Mouse (Mus musculus) gastrocnemius, postnatal 25 days (tissue): ENCODE measurements around the gene Rftn1. TPM values are rescaled to one million over a fixed set of nuclear protein-coding genes. Genes with fewer than 3 reads are reported as not detected.

Experiments used
- DNase-seq: peaks from one replicate; pipeline ENCODE4 v3.0.0; 2022
- total RNA-seq, 2 experiments: library from RNA; stranded (reverse); gene quantifications; 1 replicate in 1 of 2; 2 replicates in 1 of 2; pipeline ENCODE4 v1.2.3; 2021

Gene Rftn1
- total RNA-seq, 2 experiments from 2014 or later = 27.3 to 35.0 TPM

DNA sequence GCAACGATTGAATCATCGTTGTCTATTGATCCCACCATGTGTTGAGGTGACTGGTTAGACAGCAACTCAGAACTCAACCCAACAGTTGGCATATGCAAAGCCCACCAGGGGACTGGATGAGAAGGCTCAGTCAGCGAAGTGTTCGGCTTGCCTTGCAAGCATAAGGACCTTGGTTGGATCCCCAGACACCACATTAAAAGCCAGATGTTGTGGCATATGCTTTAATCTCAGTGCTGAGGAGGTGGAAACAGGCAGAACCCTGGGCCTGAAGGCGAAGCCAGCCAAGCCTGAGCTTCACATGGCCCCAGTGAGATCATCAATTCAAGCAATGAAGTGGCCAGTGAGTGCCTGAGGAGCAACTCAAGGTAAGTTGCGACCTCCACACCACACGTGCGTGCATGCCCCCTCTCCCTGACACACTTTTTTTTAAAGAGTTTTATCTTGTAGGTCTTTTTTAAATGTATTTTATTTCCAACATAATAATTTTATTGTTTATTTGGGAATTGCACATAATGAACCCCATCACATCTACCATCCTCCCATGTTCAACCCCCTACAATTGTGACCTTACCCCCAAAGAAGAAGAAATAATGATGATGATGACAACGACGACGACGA lies 11.5 kb upstream of the Rftn1 start:
- DNase-seq = no peak

DNA sequence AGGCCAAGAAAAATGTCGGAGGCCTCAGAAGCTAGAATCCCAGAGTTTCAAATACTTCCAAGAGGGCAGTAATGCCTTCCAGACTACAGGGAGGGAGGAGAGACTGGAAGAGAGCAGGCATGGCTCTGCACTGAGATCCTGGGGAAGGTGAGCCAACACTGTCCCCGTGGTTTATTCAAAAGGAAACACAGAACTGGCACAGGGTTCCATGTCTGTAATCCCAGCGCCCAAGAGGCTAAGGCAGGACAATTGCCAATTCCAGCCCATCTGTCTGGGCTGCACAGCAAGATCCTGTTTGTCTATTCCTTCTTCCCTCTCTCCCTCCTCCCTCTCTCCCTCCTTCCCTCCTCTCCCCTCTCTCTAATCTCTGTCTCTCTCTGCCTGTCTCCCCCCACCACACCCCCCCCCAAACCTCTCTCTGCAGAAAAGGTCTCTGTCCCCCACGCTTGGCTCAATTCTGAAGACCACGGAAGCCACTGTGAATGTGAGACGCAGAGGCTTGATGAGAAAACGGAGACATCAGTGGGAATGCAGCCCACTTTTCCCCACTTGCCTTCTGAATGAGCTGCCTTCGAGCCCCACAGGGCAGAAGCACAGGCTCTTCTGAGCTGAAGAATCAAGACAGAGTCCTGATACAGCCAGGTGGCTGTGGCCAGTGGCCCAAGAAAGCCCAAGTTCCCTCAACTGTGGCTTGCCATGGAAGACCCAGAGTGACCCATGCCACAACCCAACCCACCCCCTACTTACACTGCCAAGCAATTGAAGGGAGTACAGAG lies 8.8 kb upstream of the Rftn1 start:
- peak; percentile 64 for DNase-seq

DNA sequence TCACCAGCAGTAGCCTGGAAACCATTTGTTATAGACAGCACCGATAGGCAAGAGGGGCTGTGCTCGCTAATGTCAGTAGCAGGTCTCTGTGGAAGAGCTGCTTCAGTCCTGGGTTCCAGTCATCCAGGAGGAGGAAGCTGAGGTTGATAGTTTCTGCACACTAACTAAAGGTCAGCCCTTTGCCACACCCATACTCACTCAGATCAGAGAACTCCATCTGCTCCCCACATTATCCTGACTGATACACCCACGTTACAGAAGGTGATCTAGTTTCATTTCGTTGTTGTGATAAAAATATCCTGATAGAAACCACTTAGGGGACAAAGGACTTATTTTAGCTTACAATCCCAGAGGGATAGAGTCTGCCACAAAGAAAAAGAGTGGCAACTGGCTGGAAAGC lies 7.1 kb upstream of the Rftn1 start:
- DNase-seq = no peak

DNA sequence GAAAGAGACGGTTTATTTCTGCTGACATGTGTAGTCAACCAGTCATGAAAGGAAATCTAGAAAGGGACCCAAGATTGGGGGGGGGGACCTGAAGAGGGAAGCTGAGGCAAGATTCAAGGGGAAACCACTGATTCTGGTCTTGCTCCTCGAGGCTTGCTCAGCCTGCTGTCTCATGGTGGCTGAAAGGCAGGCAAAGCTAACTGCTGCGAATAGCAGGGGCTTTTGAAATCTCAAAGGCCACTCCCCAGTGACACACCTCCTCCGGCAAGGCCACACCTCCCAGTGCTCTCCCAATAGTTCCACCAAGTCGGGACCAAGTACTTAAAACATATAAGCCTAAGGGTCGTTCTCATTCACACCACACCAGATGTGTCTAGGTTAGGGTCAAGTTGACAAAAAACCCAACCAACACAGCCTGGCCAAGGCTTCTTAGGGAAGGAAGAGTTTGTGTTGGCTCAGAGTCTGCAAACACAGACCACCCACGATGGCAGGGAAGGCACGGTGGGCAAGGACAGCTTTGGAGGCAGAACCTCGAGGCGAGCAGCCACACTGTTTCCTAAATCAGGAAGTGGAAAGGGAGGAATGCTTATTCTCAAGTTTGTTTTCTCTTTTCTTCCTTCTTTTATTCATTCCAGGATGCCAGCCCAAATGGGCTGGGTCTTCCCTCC lies 5.7 kb upstream of the Rftn1 start:
- DNase-seq = no peak

DNA sequence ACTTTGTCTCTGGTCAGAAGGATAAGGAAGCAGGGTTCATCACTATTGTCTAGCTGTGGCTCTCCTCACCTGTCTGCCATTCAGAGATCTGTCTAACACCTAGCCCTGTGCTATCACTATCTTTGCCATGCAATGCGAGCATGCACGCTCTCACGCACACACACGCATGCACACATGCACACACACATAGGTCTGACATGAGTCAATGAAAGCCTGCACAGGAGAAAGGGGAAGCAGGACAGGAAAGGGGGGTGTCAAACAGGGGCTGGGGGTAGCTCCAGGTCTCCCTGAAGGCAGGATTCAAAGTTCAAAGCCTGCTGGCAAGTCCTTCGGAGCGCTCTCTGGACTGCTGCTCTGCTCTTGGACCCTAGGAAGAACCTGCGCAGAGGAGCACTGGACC lies 4.9 kb upstream of the Rftn1 start:
- no peak for DNase-seq

DNA sequence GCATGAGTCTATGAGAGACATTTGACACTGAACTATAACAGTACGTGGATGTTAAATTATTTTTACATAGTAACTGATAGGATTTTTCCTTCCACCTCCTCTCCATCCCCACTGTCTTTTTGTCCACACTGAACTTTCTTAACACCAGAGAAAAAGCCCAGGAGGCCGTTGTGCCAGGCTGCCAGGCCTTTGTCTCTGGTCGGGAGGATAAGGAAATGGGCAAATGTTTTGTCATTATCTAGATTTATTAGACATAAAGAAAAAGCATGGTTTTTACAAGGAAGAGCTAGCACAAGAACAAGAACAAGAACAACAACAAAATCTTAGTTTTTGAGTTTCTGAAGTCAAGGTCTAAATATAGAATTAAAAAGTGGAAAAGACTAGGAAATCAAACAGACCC lies 4.1 kb upstream of the Rftn1 start:
- no peak for DNase-seq

DNA sequence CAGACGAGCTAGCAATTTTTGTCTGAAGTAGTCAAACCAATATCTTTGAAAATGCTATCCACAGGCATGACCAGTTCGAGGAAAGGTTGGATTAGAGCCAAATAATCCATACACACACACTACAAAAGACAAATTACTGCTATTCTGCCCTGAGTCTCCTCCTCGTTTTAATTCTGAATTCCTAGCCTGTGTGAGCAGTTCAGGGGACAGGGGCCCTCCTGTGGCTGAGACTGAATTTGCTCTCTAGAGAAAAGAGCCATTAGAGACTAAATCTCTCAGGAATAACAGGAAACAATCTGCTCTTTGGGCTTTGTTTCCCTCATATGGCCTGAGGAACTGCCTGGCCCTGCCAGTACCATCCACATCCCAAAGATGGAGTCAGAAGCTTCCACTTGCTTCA lies 3.2 kb upstream of the Rftn1 start:
- DNase-seq = no peak

DNA sequence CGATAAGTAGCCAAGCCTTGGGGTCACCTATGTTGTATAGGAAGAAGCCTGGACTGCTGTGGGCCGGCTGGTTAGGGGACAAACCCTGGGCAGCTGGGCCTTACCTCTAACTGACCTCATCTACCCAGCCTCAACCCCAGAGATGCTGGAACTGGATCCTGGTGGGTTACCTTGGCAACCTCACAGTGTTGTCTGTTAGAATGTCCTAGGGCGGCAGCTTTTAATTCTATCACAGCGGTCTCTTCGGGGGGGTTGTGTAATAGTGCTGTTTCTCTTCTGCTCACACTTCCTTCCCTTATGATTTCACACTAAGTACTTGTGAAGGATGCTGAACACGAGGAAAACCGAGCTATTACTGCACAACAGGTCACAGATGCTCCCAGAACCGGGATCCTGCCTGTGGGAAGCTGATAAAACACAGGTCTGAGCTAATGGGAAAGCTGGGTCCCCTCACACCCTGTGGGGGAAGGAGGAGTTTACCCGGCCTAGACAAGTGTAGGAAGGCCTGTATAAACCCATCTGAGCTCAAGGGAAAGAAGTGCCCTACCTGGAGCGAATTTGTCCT lies 2.0 kb upstream of the Rftn1 start:
- no peak for DNase-seq

DNA sequence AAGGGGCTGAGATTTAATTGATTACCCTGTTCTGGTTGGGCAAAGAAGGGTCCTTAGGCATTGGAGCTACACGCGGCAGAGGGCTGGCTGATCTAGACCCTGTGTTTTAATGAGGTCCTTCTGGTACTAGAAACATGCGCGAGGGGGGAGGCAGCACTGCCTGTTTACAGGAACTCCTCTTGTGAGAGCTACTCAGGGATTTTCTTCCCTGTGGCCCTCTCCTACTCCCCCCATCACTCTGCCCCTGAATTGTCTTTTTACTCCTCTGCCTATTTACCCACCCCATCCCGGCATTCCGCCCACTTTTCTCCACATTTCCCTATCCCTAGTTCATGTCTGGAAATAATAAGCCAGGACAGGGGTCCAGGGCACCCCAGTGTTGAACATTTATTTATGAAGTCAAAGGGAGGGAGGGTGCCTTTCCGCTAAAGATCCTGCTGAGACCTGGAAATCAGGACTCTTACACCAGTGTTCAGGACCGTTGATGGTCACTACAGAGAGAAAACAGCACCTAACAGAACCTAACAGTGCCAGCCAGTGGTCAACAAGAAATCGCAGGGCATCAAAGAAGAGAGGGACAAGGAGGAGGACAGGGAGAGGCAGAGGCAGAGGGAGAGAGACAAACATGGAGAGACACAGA lies 964 bp upstream of the Rftn1 start:
- DNase-seq = no peak

DNA sequence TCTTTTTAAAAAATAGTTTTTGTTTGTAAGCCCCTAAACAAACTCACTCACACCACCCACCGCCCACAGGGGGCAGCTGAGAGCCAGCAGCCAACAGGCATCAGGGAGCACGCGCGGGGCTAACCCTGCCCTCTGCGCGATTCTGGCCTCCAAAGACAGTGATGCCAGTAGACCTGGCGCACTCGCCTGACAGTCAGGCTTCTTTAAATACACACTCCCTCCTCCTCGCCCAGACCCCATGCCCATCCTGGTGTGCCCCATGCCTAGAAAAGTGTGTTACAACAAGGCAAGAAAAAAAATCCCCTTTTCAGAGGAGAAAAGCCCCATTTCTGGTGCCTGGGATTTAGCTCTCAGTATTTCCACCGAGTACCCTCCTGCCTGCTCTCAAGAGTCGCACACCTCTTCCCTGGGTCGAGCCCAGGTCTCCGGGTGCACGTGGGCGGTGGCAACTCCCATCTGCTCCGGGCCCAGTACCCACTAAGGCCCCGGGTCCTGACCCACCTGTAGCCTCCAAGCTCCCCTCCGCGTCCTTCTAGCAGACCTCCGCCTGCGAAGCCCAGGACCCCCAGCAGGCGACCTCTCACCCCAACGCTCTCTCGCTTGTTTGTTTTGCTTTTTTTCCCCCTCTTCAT lies 977 bp downstream of the Rftn1 start:
- peak; percentile 71 for DNase-seq

DNA sequence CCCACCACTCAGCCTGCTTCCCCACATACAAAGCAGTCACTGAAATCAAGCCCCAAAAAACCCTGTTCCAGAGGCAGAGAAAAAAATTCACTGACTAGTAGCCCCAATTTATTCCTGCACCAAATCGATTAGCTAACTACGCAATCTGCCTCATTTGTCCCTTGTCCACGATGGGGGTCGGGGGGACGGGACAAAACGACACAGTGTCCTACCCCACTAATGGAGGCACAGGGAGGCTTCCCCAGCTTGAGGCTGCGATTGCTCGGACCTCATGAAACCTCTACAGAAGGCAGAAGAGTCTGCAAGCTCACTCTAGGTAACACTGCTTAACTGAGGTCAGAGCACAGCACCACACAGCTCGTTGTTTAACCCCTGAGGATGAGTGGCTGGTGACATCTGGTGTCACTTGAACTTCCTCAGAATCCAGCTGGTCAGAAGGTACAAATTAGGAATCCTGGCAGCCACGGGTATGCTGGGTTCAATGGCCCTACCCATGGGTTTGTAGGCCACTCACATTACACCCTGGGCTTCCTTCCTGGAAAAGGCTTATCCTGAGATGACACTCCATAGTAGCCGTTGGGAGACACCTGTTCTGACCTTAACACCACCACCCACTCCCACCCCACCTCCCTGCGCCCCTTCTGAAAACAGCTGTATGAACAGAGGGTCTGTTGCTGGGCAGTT lies 1.7 kb downstream of the Rftn1 start:
- no peak for DNase-seq

DNA sequence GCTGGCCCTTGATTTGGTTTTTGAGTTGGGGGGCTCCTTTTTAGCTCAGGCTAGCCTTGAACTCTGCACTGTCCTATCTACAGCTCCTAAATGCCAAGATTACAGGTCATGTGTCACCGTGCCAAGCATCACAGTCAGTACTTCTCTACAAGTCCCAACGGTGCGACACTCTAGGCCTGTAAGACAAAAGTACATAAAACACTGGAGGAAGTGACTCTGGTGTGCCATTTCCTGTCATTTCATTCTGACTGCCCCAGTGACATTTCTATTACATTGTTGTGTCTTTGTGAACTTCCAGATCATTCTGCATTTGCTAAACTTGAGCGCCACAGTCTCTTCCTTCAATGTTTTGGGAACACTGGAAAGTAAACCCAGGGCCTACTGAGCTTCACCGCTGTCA lies 4.9 kb downstream of the Rftn1 start:
- DNase-seq = no peak

DNA sequence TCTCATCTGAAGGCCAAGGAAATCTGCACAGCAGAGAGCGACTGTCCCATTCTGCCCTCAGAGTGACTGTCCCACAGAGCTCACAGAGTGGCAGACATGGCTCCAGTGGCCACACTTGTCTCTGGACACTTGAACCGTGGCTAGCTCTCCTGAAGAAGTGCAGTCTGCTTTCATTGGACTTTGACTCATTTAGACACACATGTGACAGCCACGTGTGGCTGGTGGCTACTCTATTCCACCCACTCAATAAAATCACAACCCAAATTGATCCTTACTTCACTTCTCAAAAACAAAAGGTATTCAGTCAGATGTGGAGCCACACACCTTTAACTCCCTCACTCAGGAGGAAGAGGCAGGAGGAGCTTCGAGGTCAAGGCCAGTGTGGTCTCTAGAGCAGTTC lies 5.4 kb downstream of the Rftn1 start:
- no peak for DNase-seq

DNA sequence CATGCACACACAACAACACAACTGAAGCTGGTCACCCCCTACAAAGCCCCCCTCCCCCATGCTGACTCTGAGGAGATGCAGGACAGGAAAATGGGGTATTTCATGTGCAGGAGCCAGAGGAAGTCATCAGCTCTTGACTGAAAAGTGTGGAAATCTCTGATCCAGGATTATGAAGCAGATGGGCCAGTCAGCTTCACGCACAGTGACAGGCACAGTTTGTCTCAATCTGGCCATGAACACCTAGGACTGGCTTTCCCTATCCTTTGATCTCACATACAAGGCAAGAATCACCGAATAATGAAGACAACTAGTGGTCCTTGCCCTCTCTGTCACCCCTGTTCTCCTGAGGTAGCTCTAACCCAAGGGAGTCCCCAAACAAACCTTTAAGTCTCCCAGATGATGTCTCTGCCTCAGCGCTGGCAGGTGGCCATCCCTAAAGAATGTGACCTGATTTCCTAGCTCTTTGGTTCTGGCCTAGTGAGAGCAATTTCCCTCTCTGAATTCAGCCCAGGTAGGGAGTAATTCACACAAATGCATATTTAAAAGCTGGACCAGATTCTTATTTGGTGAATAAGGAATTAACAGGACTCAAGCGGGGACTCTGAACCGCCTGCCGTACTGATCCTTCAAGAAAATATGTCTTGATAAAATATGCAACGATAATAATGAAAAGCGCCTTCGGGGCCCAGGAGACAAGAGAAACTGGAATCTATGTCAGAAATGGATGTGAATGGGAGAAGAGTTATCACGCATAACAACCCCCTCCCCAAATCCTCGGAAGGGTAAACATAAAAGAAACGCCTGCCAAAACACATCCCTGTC lies 6.0 kb downstream of the Rftn1 start:
- DNase-seq = no peak

DNA sequence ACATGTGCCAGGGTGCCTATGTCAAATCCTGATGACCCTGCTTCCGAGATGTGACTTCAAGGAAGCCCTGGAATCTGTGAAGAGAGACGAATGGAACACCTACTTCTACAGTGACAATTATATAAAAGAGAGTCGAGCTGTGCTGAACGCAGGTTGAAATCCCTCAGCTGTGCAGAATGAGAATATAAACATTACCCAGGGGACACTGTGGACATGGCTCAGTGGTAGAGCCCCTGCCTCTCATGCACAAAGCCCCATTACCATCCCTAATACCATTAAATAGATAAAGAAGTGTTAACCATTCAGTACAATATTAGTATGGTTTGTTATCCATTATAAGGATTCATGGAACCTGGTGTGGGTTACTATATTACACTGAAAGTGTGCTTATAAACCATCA lies 7.2 kb downstream of the Rftn1 start:
- DNase-seq = no peak

DNA sequence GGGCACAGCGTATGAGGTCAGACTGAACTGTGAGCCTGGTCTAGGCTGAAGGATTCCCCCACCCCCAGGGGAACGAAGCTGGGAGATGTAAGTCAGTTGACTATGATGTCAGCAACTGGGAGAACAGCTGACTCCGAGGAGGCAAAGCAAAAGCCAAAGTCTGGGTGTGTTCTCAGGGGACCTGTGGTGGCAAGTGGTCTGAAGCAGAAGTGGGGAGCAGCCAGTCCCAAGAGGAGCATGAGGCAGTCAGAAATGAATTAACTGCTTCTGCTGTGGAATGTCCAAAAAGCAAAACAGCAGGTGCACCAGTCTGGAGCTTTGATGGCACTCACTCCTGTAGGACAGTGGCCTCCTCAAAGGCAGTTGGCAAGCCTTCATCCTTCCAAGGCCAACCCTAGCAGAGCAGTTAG lies 7.9 kb downstream of the Rftn1 start:
- DNase-seq = peak; percentile 44

DNA sequence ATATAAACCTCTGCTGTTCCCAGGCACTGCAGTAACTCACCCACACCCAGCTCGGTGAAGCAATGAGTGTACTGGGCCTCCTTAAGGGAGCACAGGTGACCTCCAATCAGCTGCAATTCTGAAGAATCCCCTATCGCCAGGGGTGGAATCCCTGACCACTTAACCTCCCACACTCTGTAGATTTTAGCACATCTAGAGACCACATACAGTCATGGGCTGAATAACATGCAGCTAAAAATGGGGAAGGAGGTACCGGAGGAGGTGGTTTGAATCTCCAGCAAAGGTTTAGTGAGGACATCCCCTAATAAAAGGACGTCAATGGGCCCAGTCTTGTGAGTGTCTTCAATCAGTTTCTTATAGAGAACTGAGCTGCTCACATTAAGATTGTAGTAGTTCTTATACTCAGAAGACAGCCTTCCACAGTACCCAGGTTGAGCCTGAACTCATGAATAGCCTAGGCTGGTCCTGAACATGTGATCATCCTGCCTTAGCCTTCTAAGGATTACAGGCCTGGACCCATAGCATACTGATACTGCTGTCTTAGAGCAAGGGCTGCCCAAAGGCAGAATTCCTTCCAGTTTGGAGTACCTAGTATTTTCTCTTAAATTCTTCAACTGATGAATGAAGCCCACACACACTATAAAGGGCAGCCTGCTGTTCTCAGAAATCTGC lies 9.4 kb downstream of the Rftn1 start:
- no peak for DNase-seq

DNA sequence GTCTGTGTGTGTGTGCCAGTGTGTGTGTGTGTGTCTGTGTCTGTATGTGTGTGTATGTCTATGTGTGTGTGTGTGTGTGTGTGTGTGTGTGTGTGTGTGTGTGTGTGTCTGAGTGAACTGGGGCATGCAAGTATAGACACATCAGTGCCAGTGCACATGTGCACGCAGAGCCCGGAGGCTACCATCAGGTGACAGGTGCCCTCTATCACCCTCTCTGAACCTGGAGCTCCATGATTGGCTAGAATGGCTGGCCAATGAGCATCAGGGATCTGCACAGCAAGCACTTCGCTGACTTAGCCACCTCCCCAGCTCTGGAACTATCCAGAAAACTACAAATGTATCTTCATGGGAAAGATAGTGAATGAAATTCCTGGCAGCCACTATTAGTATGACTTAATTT lies 16.7 kb downstream of the Rftn1 start:
- DNase-seq = no peak

DNA sequence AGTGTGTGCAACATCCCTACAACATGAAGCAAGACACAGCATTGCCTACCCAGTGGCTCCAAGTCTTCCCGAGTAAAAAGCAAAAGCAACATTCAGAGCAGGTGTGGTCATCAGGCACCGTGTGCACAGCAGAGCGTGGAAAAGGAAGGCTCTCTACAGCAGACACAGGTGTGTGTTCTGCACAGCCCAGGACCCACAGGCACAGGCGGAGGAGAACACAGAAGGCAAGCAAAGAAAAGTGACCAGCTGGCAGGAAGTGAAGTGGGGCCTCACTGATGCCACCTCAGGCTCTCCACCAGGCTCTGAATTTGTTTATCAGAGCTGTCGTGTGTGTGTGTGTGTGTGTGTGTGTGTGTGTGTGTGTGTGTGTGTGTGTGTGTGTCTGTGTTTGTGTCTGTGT lies 17.1 kb downstream of the Rftn1 start:
- DNase-seq = no peak

DNA sequence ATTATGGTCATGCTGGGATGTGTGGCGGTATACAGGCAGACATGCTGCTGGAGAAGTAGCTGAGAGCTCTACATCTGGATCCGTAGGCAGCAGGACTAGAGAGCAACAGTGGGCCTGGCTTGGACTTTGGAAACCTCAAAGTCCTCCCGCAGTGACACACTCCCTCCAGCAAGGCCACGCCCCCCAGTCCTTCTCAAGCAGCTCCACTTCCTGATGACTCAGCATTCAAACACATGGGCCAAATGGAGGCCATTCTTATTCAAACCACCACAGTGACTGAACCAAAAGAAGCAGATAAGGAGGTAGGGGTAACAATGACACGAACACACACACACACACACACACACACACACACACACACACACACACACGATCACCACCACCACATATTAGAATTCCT lies 17.7 kb downstream of the Rftn1 start:
- DNase-seq = no peak
